Mouse (Mus musculus) kidney, embryonic 15.5 days (tissue): ENCODE results near the gene Lbx2. TPM values are rescaled to one million over a fixed set of nuclear protein-coding genes. Genes with fewer than 3 reads are reported as not detected.

Experiments
- ATAC-seq: fragments of 200-750 bp; cut with Nextera tagmentation; replicated peaks from 2 replicates; pipeline ENCODE4 v1.8.0; 2017; ENCODE audit warnings: moderate TSS enrichment; ENCODE audit not compliant: low FRiP score
- H3K27ac ChIP-seq: fragments of 300-500 bp; sonication (generic); 2 replicates; pipeline ENCODE4 v1.5.1; 2015; ENCODE audit warnings: mild to moderate bottlenecking, inconsistent platforms
- H3K27me3 ChIP-seq: fragments of 300-500 bp; sonication (generic); 2 replicates; pipeline ENCODE4 v1.6.1; 2015; ENCODE audit warnings: inconsistent platforms
- H3K36me3 ChIP-seq: fragments of 300-500 bp; sonication (generic); 2 replicates; pipeline ENCODE4 v1.6.1; 2015; ENCODE audit warnings: inconsistent platforms
- H3K4me1 ChIP-seq: fragments of 300-500 bp; sonication (generic); 2 replicates; pipeline ENCODE4 v1.6.1; 2015; ENCODE audit warnings: inconsistent platforms
- H3K4me2 ChIP-seq: fragments of 300-500 bp; sonication (generic); 2 replicates; pipeline ENCODE4 v1.6.1; 2015; ENCODE audit warnings: moderate library complexity, mild to moderate bottlenecking, inconsistent platforms
- H3K4me3 ChIP-seq: fragments of 300-500 bp; sonication (generic); replicated peaks from 2 replicates; pipeline ENCODE4 v1.5.1; 2015; ENCODE audit warnings: mild to moderate bottlenecking, inconsistent platforms
- H3K9ac ChIP-seq: fragments of 300-500 bp; sonication (generic); 2 replicates; pipeline ENCODE4 v1.6.1; 2015; ENCODE audit warnings: mild to moderate bottlenecking, inconsistent platforms
- H3K9me3 ChIP-seq: fragments of 300-500 bp; sonication (generic); replicated peaks from 2 replicates; pipeline ENCODE4 v1.6.1; 2016; ENCODE audit warnings: inconsistent platforms
- WGBS: fragments of 180-500 bp; shearing (Covaris S2); methylation state at CpG from one replicate; pipeline ENCODE4 v1.1.7; 2015; ENCODE audit warnings: mixed read lengths; 5-methylcytosine and 5-hydroxymethylcytosine counted together
- polyA plus RNA-seq: library from polyadenylated mRNA; unstranded; fragments of >200 nt; fragmentation: Nextera tagmentation; extraction: Ambion mirVana; gene quantifications from 2 replicates; pipeline ENCODE4 v1.2.1, GENCODE M21; 2015

The Lbx2 gene
- polyA plus RNA-seq, 1 experiment from 2014 or later = 7.5 TPM

DNA sequence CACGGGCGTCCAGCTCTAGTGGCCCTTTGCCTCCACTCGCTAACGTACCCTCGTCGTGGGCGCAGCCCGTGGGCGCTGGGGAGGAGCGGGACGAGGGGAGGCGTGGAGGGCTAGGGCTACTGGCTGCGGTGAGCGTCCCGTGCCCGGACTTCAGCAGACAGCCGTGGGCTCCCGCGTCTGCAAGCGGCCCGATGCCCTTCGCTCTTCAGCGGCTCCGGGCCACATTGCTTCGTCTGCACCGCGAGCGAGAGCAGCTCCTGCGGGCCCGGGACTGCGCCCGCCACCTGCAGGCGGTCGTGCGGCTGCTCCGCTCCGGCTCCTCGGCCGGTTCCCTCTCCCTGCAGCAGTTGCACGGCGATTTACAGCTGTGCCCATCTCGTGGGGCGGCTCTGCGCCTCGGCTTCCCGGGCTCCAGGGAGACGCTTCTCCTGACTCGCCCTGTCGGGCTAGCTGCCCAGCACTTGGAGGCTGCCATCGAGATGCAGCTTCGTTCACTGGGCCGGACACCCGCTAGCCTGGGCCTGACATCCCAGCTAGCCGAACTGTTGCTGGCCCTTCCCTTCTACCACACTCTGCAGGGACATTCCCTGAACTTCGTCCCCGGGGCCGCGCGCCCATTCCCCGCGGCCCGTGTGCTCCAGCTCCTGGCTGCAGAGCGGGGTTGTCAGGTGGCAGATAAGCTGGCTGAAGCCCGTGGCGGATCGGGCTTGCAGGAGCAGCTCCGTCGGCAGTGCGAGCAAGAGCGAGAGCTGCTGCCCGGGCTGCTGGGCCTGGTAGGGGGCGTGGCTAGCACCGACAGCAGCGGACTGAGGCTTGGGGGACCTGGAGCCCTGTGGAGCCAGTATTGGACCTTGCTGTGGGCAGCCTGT, 15.8 kb downstream of the Lbx2 start:
- Histone ChIP-seq H3K4me1 (peaks cover 27% of the 10 kb centered on the region), H3K9me3 (no peaks in the 10 kb centered on the region), H3K27me3 (no peaks in the 10 kb centered on the region), H3K36me3 (peaks cover 15% of the 10 kb centered on the region), H3K4me3 (peak overlapping the region; percentile 80), H3K27ac (peak overlapping the region; percentile 89), H3K9ac (peak overlapping the region; percentile 79), H3K4me2 (peak overlapping the region; percentile 97)
- under 1% methylated on average over 73 of the region's 74 CpGs for WGBS
- peak; percentile 89 for ATAC-seq

DNA sequence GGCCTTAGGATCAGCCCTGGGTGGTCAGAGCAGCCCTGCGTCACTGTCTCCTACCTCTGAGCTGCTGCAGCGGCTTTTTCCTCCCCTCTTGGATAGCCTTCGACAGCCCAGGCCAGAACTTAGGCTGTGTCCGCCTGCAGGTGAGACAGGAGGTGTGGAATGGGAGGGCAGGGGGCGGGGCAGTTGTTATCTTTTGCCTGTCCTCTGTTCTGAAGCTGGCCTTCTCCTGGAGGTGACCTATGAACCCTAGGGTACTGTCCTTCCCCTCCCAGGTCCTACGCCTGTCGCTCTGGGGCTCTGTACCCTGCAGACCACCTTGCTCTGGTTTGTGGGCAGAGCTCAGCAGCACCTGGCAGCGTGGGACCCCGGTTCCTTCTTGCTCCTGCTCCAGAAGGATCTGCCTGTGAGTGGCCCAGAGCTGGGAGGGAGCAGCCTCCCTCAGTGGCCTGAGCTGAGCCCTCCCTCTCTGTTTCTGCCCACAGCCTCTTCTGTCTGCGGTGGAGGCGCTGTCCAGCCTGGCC, 17.0 kb downstream of the Lbx2 start:
- 0 out of 2 replicates have a peak overlapping the region, but pooled peaks have one; percentile 79 for H3K9ac ChIP-seq
- H3K4me3 ChIP-seq = 0 out of 2 replicates have a peak overlapping the region, but pooled peaks have one; percentile 80
- WGBS = 57% methylated on average over 11 of the region's 11 CpGs
- H3K27me3 ChIP-seq = no peaks in the 10 kb centered on the region
- no peaks in the 10 kb centered on the region for H3K9me3 ChIP-seq
- H3K4me1 ChIP-seq = peaks cover 36% of the 10 kb centered on the region
- H3K27ac ChIP-seq = no peak overlapping the region
- peaks cover 21% of the 10 kb centered on the region for H3K36me3 ChIP-seq
- ATAC-seq = no peak
- peak overlapping the region; percentile 97 for H3K4me2 ChIP-seq

DNA sequence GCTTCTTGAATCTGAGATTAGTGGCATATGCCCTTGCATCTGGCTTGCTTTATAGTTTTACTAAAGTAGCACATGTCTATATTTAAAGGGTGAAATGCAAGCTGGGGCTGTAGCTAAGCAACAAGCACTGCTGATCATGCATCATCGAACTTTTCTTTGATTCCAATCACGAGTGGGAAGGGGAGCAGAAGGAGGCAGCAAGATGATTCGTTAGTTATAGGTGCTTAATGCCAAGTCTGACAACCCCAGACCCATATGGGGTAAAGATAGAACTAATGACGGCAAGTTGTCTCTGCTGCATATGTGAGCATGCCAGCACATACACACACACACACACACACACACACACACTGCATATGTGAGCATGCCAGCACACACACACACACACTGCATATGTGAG, 18.0 kb downstream of the Lbx2 start:
- Histone ChIP-seq H3K27me3 (no peaks in the 10 kb centered on the region), H3K4me1 (peaks cover 37% of the 10 kb centered on the region), H3K27ac (no peak overlapping the region), H3K9ac (no peak overlapping the region), H3K4me3 (no peak overlapping the region), H3K4me2 (no peak overlapping the region), H3K9me3 (no peaks in the 10 kb centered on the region), H3K36me3 (peaks cover 21% of the 10 kb centered on the region)
- WGBS = 76% methylated on average over 4 of the region's 4 CpGs
- no peak for ATAC-seq

DNA sequence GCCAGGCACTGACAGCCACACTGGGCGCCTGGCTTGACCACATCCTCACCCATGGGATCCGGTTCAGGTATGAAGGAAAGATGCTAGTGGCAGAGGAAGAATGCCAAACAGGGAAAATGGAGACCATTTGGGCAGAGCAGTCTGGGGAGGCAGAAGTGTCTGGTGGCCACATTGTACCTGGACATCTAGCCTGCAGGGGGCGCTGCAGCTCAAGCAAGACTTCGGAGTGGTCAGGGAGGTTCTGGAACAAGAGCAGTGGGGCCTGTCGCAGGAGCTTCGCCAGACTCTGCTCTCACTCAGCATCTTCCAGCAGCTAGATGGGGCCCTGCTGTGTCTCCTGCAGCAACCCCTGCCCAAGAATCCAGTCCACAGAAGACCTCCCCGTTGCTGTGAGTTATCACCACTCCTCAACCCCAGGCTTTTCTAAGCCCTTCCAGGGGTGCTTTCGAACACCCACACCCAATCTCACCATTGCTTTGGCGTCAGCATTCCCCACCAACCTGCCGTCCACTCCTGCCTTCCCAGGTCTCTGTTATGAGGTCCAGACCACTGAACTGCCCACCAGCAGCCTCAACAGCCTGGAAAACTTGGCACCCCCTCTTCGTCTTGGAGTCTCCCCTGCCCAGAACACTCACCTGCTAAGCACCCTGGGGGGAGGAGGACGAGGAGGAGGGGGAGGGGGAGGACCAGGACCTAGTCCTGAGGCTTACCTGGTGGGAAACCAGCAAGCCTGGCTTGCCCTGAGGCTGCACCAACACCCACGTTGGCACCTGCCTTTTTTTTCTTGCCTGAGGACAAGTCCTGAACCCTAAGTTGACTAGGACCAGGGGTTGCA, 21.6 kb downstream of the Lbx2 start:
- H3K4me2 ChIP-seq = peak overlapping the region; percentile 88
- H3K36me3 ChIP-seq = peaks cover 31% of the 10 kb centered on the region
- peak overlapping the region; percentile 90; the same call in 1 of the 2 replicates for H3K9ac ChIP-seq
- no peaks in the 10 kb centered on the region for H3K27me3 ChIP-seq
- peak overlapping the region; percentile 76; the same call in 1 of the 2 replicates for H3K4me3 ChIP-seq
- WGBS = 37% methylated on average over 13 of the region's 13 CpGs
- 0 out of 2 replicates have a peak, but pooled peaks have one; percentile 30 for ATAC-seq
- 0 out of 2 replicates have a peak overlapping the region, but pooled peaks have one; percentile 89 for H3K27ac ChIP-seq
- peaks cover 34% of the 10 kb centered on the region for H3K4me1 ChIP-seq
- no peaks in the 10 kb centered on the region for H3K9me3 ChIP-seq

DNA sequence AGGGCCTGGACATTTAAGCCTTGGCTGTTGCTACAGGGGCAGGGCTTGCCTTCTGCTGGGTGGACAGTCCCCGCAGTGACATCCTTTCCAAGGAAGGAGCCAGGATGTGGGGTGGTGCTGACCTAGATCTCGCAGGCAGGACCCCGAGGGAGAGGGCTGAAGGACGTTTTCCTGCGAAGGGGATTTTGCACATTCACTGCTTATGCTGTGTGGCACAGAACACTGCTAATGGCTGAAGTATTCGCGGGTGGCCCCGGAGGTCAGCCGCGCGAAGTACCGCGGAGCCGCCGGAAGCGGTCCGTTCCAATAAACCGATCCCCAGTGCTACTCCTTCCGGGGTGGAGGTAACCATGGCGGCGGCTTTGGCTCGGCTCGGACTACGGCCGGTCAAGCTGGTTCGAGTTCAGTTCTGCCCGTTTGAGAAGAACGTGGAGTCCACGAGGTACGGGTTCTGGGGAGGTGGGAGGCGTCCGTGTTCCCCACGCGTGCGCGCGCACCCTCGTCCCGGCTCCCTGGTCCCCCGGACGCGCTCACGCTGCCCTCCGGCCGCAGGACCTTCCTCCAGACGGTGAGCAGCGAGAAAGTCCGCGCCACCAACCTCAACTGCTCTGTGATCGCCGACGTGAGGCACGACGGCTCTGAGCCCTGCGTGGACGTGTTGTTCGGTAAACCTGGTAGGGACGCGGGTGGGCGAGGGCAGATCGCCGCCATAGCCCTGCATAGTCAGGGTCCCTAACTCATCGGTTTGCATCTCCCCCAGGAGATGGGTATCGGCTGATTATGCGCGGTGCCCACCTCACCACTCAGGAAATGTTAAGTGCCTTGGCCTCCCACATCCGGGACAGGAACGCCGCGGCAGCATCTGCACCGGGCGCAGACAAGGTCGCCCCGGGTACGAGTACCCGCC, 22.8 kb downstream of the Lbx2 start, which contains the start of gene Mrpl53:
TSS of gene Mrpl53 (plus strand) at position 279 of the 907 bp plus-strand sequence.
- Histone ChIP-seq H3K4me1 (peaks cover 26% of the 10 kb centered on the region), H3K9me3 (no peaks in the 10 kb centered on the region), H3K9ac (peak within 1 kb of the TSS; percentile 90), H3K4me3 (peak within 1 kb of the TSS; percentile 76), H3K27ac (peak within 1 kb of the TSS; percentile 89), H3K4me2 (peak within 1 kb of the TSS; percentile 88), H3K27me3 (no peaks in the 10 kb centered on the region), H3K36me3 (peaks cover 31% of the 10 kb centered on the region)
- ATAC-seq = peak; percentile 88
- WGBS = under 1% methylated on average over 76 of the region's 76 CpGs

DNA sequence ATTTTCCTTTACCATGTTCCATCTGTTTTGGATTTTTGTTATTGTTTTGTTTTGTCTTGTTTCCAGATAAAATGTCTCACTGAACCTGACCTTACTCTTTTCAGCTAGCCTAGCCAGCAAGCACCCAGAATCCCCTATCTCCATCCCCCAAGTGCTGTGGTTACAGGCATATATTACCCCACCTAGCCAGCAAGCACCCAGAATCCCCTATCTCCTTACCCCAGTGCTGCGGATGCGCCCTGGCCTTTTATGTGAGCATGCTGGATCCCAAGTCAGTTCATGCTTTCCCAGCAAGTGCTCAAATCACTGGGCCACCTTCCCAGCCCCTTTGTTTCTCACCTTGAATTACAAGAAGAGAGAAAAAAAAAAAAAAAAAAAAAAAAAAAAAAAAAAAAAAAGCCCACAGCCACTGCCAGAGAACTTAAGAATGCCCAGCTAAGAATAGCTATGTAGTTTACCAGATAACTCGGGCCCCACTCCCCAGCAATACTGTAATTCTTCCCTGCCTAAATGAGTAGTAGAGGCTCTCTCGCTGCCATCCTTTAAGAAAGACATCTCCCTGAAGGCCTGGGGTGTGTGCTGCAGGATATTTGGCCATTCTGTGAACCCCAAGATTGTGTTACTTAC, 25.5 kb downstream of the Lbx2 start:
- Histone ChIP-seq H3K9ac (no peak overlapping the region), H3K4me2 (no peak overlapping the region), H3K36me3 (peaks cover 20% of the 10 kb centered on the region), H3K27ac (no peak overlapping the region), H3K9me3 (no peaks in the 10 kb centered on the region), H3K27me3 (no peaks in the 10 kb centered on the region), H3K4me1 (peaks cover 45% of the 10 kb centered on the region), H3K4me3 (no peak overlapping the region)
- 94% methylated on average over 4 of the region's 4 CpGs for WGBS
- no peak for ATAC-seq

DNA sequence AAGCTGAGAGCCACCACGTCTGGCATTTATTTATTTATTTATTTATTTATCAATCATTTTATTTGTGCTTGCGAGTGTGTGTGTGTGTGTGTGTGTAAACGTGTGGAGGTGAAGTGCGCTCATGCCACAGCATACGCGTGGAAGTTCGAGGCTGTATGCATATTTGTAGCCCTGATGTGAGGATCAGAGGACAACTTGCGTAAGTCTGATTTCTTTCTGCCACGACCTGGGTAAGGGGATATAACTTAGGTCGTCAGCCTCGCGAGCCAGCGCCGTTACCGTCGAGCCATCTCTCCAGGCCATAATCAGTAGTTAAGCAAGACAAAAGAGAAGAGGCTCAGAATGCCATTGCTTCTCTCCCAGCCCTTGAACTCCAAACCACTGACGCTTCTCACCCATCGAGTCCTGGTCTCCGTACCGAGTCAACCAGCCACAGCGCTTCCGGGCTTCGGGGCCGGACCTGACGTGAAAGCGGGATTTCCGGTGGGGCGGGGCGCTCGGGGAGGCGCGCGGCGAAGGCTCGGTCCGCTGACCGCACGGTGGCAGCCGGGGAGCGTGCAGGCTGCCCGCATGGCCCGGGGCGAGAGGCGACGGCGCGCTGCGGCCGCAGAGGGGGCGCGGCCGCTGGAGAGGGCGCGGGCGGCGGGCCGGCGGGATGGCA, 29.0 kb downstream of the Lbx2 start, which contains the start of gene Mogs:
TSS of gene Mogs (plus strand) at position 486 of the 661 bp plus-strand sequence.
- 1% methylated on average over 58 of the region's 58 CpGs for WGBS
- Histone ChIP-seq H3K4me1 (peaks cover 58% of the 10 kb centered on the region), H3K9me3 (no peaks in the 10 kb centered on the region), H3K27me3 (no peaks in the 10 kb centered on the region), H3K9ac (peak within 1 kb of the TSS; percentile 88), H3K4me3 (peak within 1 kb of the TSS; percentile 92), H3K4me2 (peak within 1 kb of the TSS; percentile 93), H3K27ac (peak within 1 kb of the TSS; percentile 90), H3K36me3 (peaks cover 42% of the 10 kb centered on the region)
- peak; percentile 89 for ATAC-seq

DNA sequence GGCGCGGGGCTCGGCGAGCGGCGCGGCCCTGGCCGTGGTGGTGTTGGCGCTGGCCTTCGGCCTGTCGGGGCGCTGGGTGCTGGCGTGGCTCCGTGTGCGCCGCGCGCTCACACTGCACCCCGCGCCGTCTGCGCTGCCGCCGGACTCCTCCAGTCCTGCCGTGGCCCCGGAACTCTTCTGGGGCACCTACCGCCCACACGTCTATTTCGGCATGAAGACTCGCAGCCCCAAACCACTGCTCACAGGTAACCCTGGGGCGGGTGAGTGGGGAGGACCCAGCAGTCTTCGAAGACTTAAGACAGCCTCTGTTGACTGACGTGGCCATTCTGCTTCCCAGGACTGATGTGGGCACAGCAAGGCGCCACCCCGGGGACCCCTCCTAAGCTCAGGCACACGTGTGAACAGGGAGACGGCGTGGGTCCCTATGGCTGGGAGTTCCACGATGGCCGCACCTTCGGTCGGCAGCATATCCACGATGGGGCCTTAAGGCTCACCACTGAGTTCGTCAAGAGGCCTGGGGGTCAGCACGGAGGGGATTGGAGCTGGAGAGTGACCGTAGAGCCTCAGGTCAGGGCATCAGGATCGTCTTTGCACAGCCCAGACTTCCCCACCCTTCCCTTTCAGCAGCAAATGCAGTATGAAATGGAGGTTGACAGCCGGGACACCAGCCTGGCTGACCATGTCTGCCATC, 29.7 kb downstream of the Lbx2 start:
- ATAC-seq = peak; percentile 63
- H3K27ac ChIP-seq = peak overlapping the region; percentile 90
- WGBS = 1% methylated on average over 33 of the region's 48 CpGs
- peak overlapping the region; percentile 88 for H3K9ac ChIP-seq
- no peaks in the 10 kb centered on the region for H3K9me3 ChIP-seq
- peak overlapping the region; percentile 93 for H3K4me2 ChIP-seq
- H3K4me3 ChIP-seq = peak overlapping the region; percentile 92
- peaks cover 59% of the 10 kb centered on the region for H3K4me1 ChIP-seq
- no peaks in the 10 kb centered on the region for H3K27me3 ChIP-seq
- peaks cover 37% of the 10 kb centered on the region for H3K36me3 ChIP-seq

DNA sequence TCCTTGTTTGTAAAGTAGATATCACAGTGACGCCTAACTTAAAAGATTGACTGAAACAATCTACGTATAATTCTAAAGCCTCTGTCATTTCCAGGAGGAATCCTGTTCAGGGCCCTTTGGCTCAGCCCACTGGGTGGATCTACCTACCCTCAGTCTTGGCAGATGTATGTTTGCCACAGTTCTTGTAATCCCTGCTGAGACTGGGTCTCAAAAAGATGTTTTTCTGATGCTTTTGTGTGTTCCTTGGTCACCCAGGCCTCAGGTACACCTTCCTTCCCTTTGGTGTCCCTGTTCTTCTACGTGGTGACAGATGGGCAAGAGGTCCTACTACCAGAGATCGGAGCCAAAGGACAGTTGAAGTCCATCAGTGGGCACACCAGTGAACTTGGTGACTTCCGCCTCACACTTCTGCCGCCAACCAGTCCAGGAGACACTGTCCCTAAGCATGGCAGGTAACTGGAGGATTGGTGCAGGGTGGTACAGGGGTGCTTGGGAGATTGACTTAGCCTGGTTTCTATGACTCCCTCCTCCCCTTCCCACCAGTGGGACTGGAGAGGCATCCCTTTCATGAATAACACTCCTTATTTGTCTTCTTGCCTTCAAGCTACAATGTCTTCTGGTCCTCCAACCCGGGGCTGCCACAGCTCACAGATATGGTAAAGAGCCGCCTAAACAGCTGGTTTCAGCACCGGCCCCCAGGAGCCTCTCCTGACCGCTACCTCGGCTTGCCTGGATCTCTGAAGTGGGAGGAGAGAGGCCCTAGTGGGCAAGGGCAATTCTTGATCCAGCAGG, 30.4 kb downstream of the Lbx2 start:
- Histone ChIP-seq H3K9ac (peak overlapping the region; percentile 88), H3K27ac (peak overlapping the region; percentile 90; the same call in 1 of the 2 replicates), H3K27me3 (no peaks in the 10 kb centered on the region), H3K9me3 (no peaks in the 10 kb centered on the region), H3K4me1 (peaks cover 59% of the 10 kb centered on the region), H3K4me3 (peak overlapping the region; percentile 92), H3K36me3 (peaks cover 32% of the 10 kb centered on the region), H3K4me2 (peak overlapping the region; percentile 93)
- ATAC-seq = no peak
- WGBS = 71% methylated on average over 11 of the region's 11 CpGs
